Mouse (Mus musculus): Measurements from ENCODE around the gene Ccdc42.

GRCm38 (mm10) chr11:68609910-68610566, 23.2 kb downstream of the Ccdc42 start:
- TF ChIP-seq CTCF (conservative IDR thresholded peaks at IDR 0.05; ENCODE audit: low read length) (no peak), NANOG (IDR thresholded peaks at IDR 0.05; ENCODE audit: borderline replicate concordance, low read length) (no peak)

All from E14TG2a.4 (cell line).